ENCODE assay signal across 8 mouse cellular contexts in the genomic region with DNA sequence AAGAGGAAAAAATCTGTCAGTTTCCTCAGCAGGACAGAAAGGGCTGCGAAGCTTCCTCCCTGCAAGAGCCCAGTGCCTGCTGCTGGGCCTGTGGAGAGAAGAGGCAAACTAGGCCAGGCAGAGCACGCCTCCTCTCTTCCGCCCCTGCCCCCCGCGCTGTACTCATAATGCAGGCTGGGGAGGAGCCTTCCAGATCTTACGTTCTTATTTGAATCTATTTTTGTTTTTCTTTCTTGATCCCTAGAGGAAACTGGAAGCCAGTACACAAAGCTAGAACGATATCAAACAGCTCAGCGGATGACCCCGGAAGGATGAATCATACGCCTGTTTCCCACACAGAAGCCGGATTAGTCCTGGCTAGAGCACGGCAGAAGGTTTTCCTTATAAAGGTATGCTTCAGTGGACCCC.
A peak's percentile ranks its signal among the peaks of the same experiment; 100 is the strongest.
DNase-seq lines count a peak whose midpoint lies in the region; ATAC-seq and TF ChIP-seq lines count a peak whose summit lies in the region.

No protein-coding gene starts in this region.

- 5% methylated on average over 12 of the region's 12 CpGs for WGBS in embryonic facial prominence, embryonic 11.5 days
- WGBS in heart, embryonic 11.5 days (ENCODE audit: insufficient replicate concordance) = 6% methylated on average over 12 of the region's 12 CpGs
- 7% methylated on average over 12 of the region's 12 CpGs for WGBS in kidney, embryonic 14.5 days
- WGBS in liver, embryonic 11.5 days = 9% methylated on average over 12 of the region's 12 CpGs
- 1% methylated on average over 12 of the region's 12 CpGs for WGBS in midbrain, postnatal 0 days
- 2% methylated on average over 12 of the region's 12 CpGs for WGBS in stomach, postnatal 0 days

- TF ChIP-seq CTCF in midbrain, postnatal 0 days (IDR thresholded peaks at IDR 0.05) = peak; percentile 17; the same call in 1 of the 2 replicates
- peak; percentile 37 for TF ChIP-seq CTCF in stomach, postnatal 0 days (IDR thresholded peaks at IDR 0.05; ENCODE audit: low read depth)

- peak overlapping the region; percentile 10 for H3K9ac ChIP-seq in embryonic facial prominence, embryonic 11.5 days (replicated peaks; ENCODE audit: low read length)
- H3K9ac ChIP-seq in heart, embryonic 11.5 days (ENCODE audit: low read depth, low read length) = peak overlapping the region; percentile 47
- H3K9ac ChIP-seq in kidney, embryonic 14.5 days (ENCODE audit: low read depth, low read length) = peak overlapping the region; percentile 47; the same call in 1 of the 2 replicates
- peak overlapping the region; percentile 26 for H3K9ac ChIP-seq in liver, embryonic 11.5 days (ENCODE audit: low read depth, low read length)
- H3K9ac ChIP-seq in midbrain, postnatal 0 days (replicated peaks; ENCODE audit: low read length, poor library complexity, severe bottlenecking) = no peak overlapping the region
- 0 out of 2 replicates have a peak overlapping the region, but pooled peaks have one; percentile 41 for H3K9ac ChIP-seq in stomach, postnatal 0 days (ENCODE audit: low read length)

- H3K4me1 ChIP-seq in embryonic facial prominence, embryonic 11.5 days (ENCODE audit: control insufficient read depth, insufficient read depth, low read length) = no peaks in the 10 kb centered on the region
- no peaks in the 10 kb centered on the region for H3K4me1 ChIP-seq in heart, embryonic 11.5 days (ENCODE audit: control insufficient read depth, insufficient read depth, low read length)
- peaks cover 4% of the 10 kb centered on the region; the same call in 1 of the 2 replicates for H3K4me1 ChIP-seq in kidney, embryonic 14.5 days (ENCODE audit: control insufficient read depth, insufficient read depth, low read length)
- no peaks in the 10 kb centered on the region for H3K4me1 ChIP-seq in liver, embryonic 11.5 days (replicated peaks; ENCODE audit: control insufficient read depth, insufficient read depth, low read length)
- H3K4me1 ChIP-seq in midbrain, postnatal 0 days (ENCODE audit: insufficient read depth, low read length) = no peaks in the 10 kb centered on the region
- no peaks in the 10 kb centered on the region for H3K4me1 ChIP-seq in stomach, postnatal 0 days (replicated peaks; ENCODE audit: control insufficient read depth, insufficient read depth)

- TF ChIP-seq EP300 in stomach, postnatal 0 days (optimal IDR thresholded peaks at IDR 0.05) = no peak

- H3K4me3 ChIP-seq in embryonic facial prominence, embryonic 11.5 days (ENCODE audit: low read depth, low read length) = peak overlapping the region; percentile 23
- peak overlapping the region; percentile 42 for H3K4me3 ChIP-seq in heart, embryonic 11.5 days (ENCODE audit: low read depth, low read length)
- H3K4me3 ChIP-seq in kidney, embryonic 14.5 days (ENCODE audit: low read length) = peak overlapping the region; percentile 35; the same call in 1 of the 2 replicates
- peak overlapping the region; percentile 40 for H3K4me3 ChIP-seq in liver, embryonic 11.5 days (ENCODE audit: low read depth, low read length)
- peak overlapping the region; percentile 2; the same call in 1 of the 2 replicates for H3K4me3 ChIP-seq in midbrain, postnatal 0 days (ENCODE audit: low read depth, low read length)
- peak overlapping the region; percentile 0; the same call in 1 of the 2 replicates for H3K4me3 ChIP-seq in stomach, postnatal 0 days (ENCODE audit: low read depth, low read length)

- H3K36me3 ChIP-seq in embryonic facial prominence, embryonic 11.5 days (replicated peaks; ENCODE audit: control insufficient read depth, insufficient read depth, low read depth, low read length) = no peaks in the 10 kb centered on the region
- no peaks in the 10 kb centered on the region for H3K36me3 ChIP-seq in heart, embryonic 11.5 days (ENCODE audit: control insufficient read depth, insufficient read depth, low read length)
- H3K36me3 ChIP-seq in kidney, embryonic 14.5 days (ENCODE audit: control insufficient read depth, insufficient read depth, low read length) = no peaks in the 10 kb centered on the region
- no peaks in the 10 kb centered on the region for H3K36me3 ChIP-seq in liver, embryonic 11.5 days (ENCODE audit: control insufficient read depth, insufficient read depth, low read length)
- no peaks in the 10 kb centered on the region for H3K36me3 ChIP-seq in midbrain, postnatal 0 days (ENCODE audit: insufficient read depth, low read length)
- no peaks in the 10 kb centered on the region for H3K36me3 ChIP-seq in stomach, postnatal 0 days (ENCODE audit: control insufficient read depth, insufficient read depth, low read length)

- H3K27me3 ChIP-seq in embryonic facial prominence, embryonic 11.5 days (ENCODE audit: control insufficient read depth, insufficient read depth, low read length) = no peaks in the 10 kb centered on the region
- H3K27me3 ChIP-seq in heart, embryonic 11.5 days (ENCODE audit: control insufficient read depth, insufficient read depth, low read length) = no peaks in the 10 kb centered on the region
- H3K27me3 ChIP-seq in kidney, embryonic 14.5 days (ENCODE audit: control insufficient read depth, insufficient read depth, low read length) = no peaks in the 10 kb centered on the region
- no peaks in the 10 kb centered on the region for H3K27me3 ChIP-seq in liver, embryonic 11.5 days (replicated peaks; ENCODE audit: control insufficient read depth, insufficient read depth, low read length)
- H3K27me3 ChIP-seq in midbrain, postnatal 0 days (ENCODE audit: insufficient read depth, low read length) = peaks cover 5% of the 10 kb centered on the region; the same call in 1 of the 2 replicates
- H3K27me3 ChIP-seq in stomach, postnatal 0 days (ENCODE audit: control insufficient read depth, insufficient read depth, low read length) = no peaks in the 10 kb centered on the region

- DNase-seq in B cell, adult 2 months = peak; percentile 15
- peak; percentile 71 for DNase-seq in adrenal gland, postnatal 10 days
- DNase-seq in embryonic facial prominence, embryonic 11.5 days (ENCODE audit: low spot score) = peak; percentile 70
- DNase-seq in liver, embryonic 11.5 days (ENCODE audit: low spot score) = peak; percentile 58
- peak; percentile 75 for DNase-seq in midbrain, postnatal 0 days (ENCODE audit: low spot score)
- DNase-seq in stomach, postnatal 0 days (ENCODE audit: low spot score) = peak; percentile 71

- no peak overlapping the region for H3K27ac ChIP-seq in embryonic facial prominence, embryonic 11.5 days (replicated peaks; ENCODE audit: low read depth, low read length)
- peak overlapping the region; percentile 75 for H3K27ac ChIP-seq in heart, embryonic 11.5 days (ENCODE audit: low read depth, low read length)
- peak overlapping the region; percentile 76; the same call in 1 of the 2 replicates for H3K27ac ChIP-seq in kidney, embryonic 14.5 days (ENCODE audit: low read depth, low read length)
- H3K27ac ChIP-seq in liver, embryonic 11.5 days (ENCODE audit: low read depth, low read length) = peak overlapping the region; percentile 13
- peak overlapping the region; percentile 38 for H3K27ac ChIP-seq in midbrain, postnatal 0 days (ENCODE audit: low read depth, low read length)
- peak overlapping the region; percentile 77 for H3K27ac ChIP-seq in stomach, postnatal 0 days (replicated peaks)

- peak overlapping the region; percentile 43 for H3K4me2 ChIP-seq in embryonic facial prominence, embryonic 11.5 days (ENCODE audit: low read depth, low read length)
- peak overlapping the region; percentile 63 for H3K4me2 ChIP-seq in heart, embryonic 11.5 days
- H3K4me2 ChIP-seq in kidney, embryonic 14.5 days (replicated peaks; ENCODE audit: low read depth, low read length) = peak overlapping the region; percentile 42
- H3K4me2 ChIP-seq in liver, embryonic 11.5 days = peak overlapping the region; percentile 60
- H3K4me2 ChIP-seq in midbrain, postnatal 0 days (ENCODE audit: low read depth, low read length, poor library complexity, severe bottlenecking) = peak overlapping the region; percentile 36
- H3K4me2 ChIP-seq in stomach, postnatal 0 days (replicated peaks; ENCODE audit: low read depth) = peak overlapping the region; percentile 35

- peak; percentile 85 for ATAC-seq in embryonic facial prominence, embryonic 11.5 days (replicated peaks; ENCODE audit: insufficient number of reproducible peaks, low FRiP score, low TSS enrichment, low read depth)
- ATAC-seq in heart, embryonic 11.5 days (replicated peaks; ENCODE audit: insufficient number of reproducible peaks, low FRiP score, low TSS enrichment) = peak; percentile 77; the same call in 1 of the 2 replicates
- peak; percentile 89 for ATAC-seq in kidney, embryonic 14.5 days (ENCODE audit: low FRiP score, low TSS enrichment)
- ATAC-seq in liver, embryonic 11.5 days (replicated peaks; ENCODE audit: low FRiP score) = peak; percentile 81
- ATAC-seq in midbrain, postnatal 0 days (ENCODE audit: low FRiP score) = peak; percentile 79
- peak; percentile 94 for ATAC-seq in stomach, postnatal 0 days (ENCODE audit: low FRiP score, low TSS enrichment)

- no peaks in the 10 kb centered on the region for H3K9me3 ChIP-seq in embryonic facial prominence, embryonic 11.5 days (replicated peaks; ENCODE audit: control insufficient read depth, low read length)
- H3K9me3 ChIP-seq in heart, embryonic 11.5 days (replicated peaks; ENCODE audit: control insufficient read depth, low read length) = no peaks in the 10 kb centered on the region
- no peaks in the 10 kb centered on the region for H3K9me3 ChIP-seq in kidney, embryonic 14.5 days (ENCODE audit: control insufficient read depth, low read length)
- no peaks in the 10 kb centered on the region for H3K9me3 ChIP-seq in liver, embryonic 11.5 days (ENCODE audit: control insufficient read depth, low read length)
- no peaks in the 10 kb centered on the region for H3K9me3 ChIP-seq in midbrain, postnatal 0 days (ENCODE audit: low read length)
- H3K9me3 ChIP-seq in stomach, postnatal 0 days (ENCODE audit: control insufficient read depth, low read length) = no peaks in the 10 kb centered on the region

Comparison
In these comparisons a context has a peak if more than half of its experiments do, and no peak if none do; other contexts are left out.
1. DNase-seq: peak in every context shown above with its lines; median percentile 75 in midbrain, postnatal 0 days; 71 in adrenal gland, postnatal 10 days; 71 in stomach, postnatal 0 days; 70 in embryonic facial prominence, embryonic 11.5 days; 58 in liver, embryonic 11.5 days; 15 in B cell, adult 2 months.